ENCODE assay signal across 11 mouse cellular contexts in genomic region chr17:56715360-56715759, GRCm38 (mm10). TPM values are rescaled to one million over a fixed set of nuclear protein-coding genes. Genes with fewer than 3 reads are reported as not detected.
DNase-seq lines count a peak whose midpoint lies in the region; ATAC-seq and TF ChIP-seq lines count a peak whose summit lies in the region.
"Had no signal": no experiment of that assay in that cellular context is flagged by ENCODE, and none has a peak within 500 bp of the region (broad histone marks: within the 10 kb centered on the region; RNA-seq: fewer than 3 reads in every experiment).

No protein-coding gene starts in this region.

- H3K4me1 ChIP-seq in lung, embryonic 15.5 days = peaks cover 27% of the 10 kb centered on the region
- H3K4me1 ChIP-seq in lung, adult 2 months (ENCODE audit: control insufficient read depth, insufficient read depth, low read length) = peaks cover 2% of the 10 kb centered on the region; the same call in 1 of the 2 replicates
- H3K4me1 ChIP-seq in hindbrain, embryonic 14.5 days (replicated peaks; ENCODE audit: control insufficient read depth, insufficient read depth, low read length) = peaks cover 25% of the 10 kb centered on the region
- H3K4me1 ChIP-seq in neural tube, embryonic 12.5 days = peaks cover 28% of the 10 kb centered on the region

- no peak for ATAC-seq in lung, embryonic 15.5 days (ENCODE audit: borderline replicate concordance, extremely low read depth, low FRiP score, low TSS enrichment)
- no peak for ATAC-seq in hindbrain, embryonic 14.5 days (ENCODE audit: low FRiP score)
- no peak for ATAC-seq in neural tube, embryonic 12.5 days (ENCODE audit: low FRiP score, low read depth)

- no peak for TF ChIP-seq POLR2A in lung, adult 2 months (IDR thresholded peaks at IDR 0.05; ENCODE audit: borderline replicate concordance, extremely low read depth, low read depth, low read length)

- peak; percentile 51 for DNase-seq in cerebellum, adult 9-10 months
- no peak for DNase-seq in cerebellum, postnatal 36 days
- DNase-seq in lung, adult 2 months = no peak
- no peak for DNase-seq in hindbrain, embryonic 14.5 days (ENCODE audit: low spot score)
- DNase-seq in gastrocnemius, postnatal 10 days = no peak
- DNase-seq in layer of hippocampus, postnatal 14 days (ENCODE audit: low spot score in 2 of 2) = no peak
- DNase-seq: cerebellum, adult 2 months; kidney, postnatal 36 days; lung, adult 18-20 months had no signal

- WGBS in lung, embryonic 15.5 days = 52% methylated on average over 11 of the region's 11 CpGs
- WGBS in lung, adult 2 months = 66% methylated on average over 11 of the region's 11 CpGs
- 62% methylated on average over 11 of the region's 11 CpGs for WGBS in hindbrain, embryonic 14.5 days
- WGBS in neural tube, embryonic 12.5 days = 68% methylated on average over 11 of the region's 11 CpGs

- TF ChIP-seq CTCF in lung, adult 2 months (IDR thresholded peaks at IDR 0.05; ENCODE audit: insufficient read depth, low read length) = no peak

- H3K36me3 ChIP-seq in lung, embryonic 15.5 days = peaks cover 25% of the 10 kb centered on the region
- peaks cover 36% of the 10 kb centered on the region for H3K36me3 ChIP-seq in hindbrain, embryonic 14.5 days (replicated peaks; ENCODE audit: control insufficient read depth, insufficient read depth)
- peaks cover 30% of the 10 kb centered on the region for H3K36me3 ChIP-seq in neural tube, embryonic 12.5 days

- no peaks in the 10 kb centered on the region for H3K9me3 ChIP-seq in lung, embryonic 15.5 days
- no peaks in the 10 kb centered on the region for H3K9me3 ChIP-seq in hindbrain, embryonic 14.5 days (ENCODE audit: control insufficient read depth, low read length)
- no peaks in the 10 kb centered on the region for H3K9me3 ChIP-seq in neural tube, embryonic 12.5 days

- no peak overlapping the region for H3K27ac ChIP-seq in lung, embryonic 15.5 days
- no peak overlapping the region for H3K27ac ChIP-seq in hindbrain, embryonic 14.5 days
- no peak overlapping the region for H3K27ac ChIP-seq in neural tube, embryonic 12.5 days

- no peak overlapping the region for H3K4me3 ChIP-seq in lung, embryonic 15.5 days
- H3K4me3 ChIP-seq in lung, adult 2 months (replicated peaks; ENCODE audit: extremely low read depth, low read depth, low read length) = no peak overlapping the region
- H3K4me3 ChIP-seq in hindbrain, embryonic 14.5 days (replicated peaks; ENCODE audit: low read length) = peak overlapping the region; percentile 76; the same call in 1 of the 2 replicates
- no peak overlapping the region for H3K4me3 ChIP-seq in neural tube, embryonic 12.5 days

- no peak overlapping the region for H3K9ac ChIP-seq in lung, embryonic 15.5 days
- peak overlapping the region; percentile 67 for H3K9ac ChIP-seq in hindbrain, embryonic 14.5 days
- peak overlapping the region; percentile 62; the same call in 1 of the 2 replicates for H3K9ac ChIP-seq in neural tube, embryonic 12.5 days

- H3K27me3 ChIP-seq in lung, embryonic 15.5 days = no peaks in the 10 kb centered on the region
- no peaks in the 10 kb centered on the region for H3K27me3 ChIP-seq in hindbrain, embryonic 14.5 days (ENCODE audit: control insufficient read depth, insufficient read depth, low read length)
- H3K27me3 ChIP-seq in neural tube, embryonic 12.5 days (replicated peaks) = no peaks in the 10 kb centered on the region

- H3K4me2 ChIP-seq in lung, embryonic 15.5 days = peak overlapping the region; percentile 88; the same call in 1 of the 2 replicates
- peak overlapping the region; percentile 83 for H3K4me2 ChIP-seq in hindbrain, embryonic 14.5 days (replicated peaks)
- peak overlapping the region; percentile 84 for H3K4me2 ChIP-seq in neural tube, embryonic 12.5 days (replicated peaks)

RNA-seq across cellular contexts. Expression of gene Ndufa11, which starts 2.2 kb away (rescaled TPM):
- 465 and 491 TPM in 2 replicates for polyA plus RNA-seq in lung, embryonic 15.5 days (2015; fragmentation: Nextera tagmentation; extraction: Ambion mirVana)
- 348 and 393 TPM in 2 replicates for polyA plus RNA-seq in lung, adult 2 months (2012; rRNA removed)
- polyA plus RNA-seq in hindbrain, embryonic 14.5 days (2014; fragmentation: Nextera tagmentation; extraction: Ambion mirVana) = 577 and 678 TPM in 2 replicates
- polyA plus RNA-seq in neural tube, embryonic 12.5 days (2016; fragmentation: Nextera tagmentation; extraction: Ambion mirVana) = 404 and 428 TPM in 2 replicates
- total RNA-seq in gastrocnemius, postnatal 10 days (2021) = 100 to 1,000 TPM; 377 to 422 TPM
- 100 to 1,000 TPM; 220 to 270 TPM for total RNA-seq in layer of hippocampus, postnatal 14 days (2021)

RNA-seq across cellular contexts. Expression of gene Vmac, which starts 2.5 kb away (rescaled TPM):
- polyA plus RNA-seq in lung, embryonic 15.5 days (2015; fragmentation: Nextera tagmentation; extraction: Ambion mirVana) = 13.6 and 16.2 TPM in 2 replicates
- 31.9 and 32.4 TPM in 2 replicates for polyA plus RNA-seq in lung, adult 2 months (2012; rRNA removed)
- 15.9 and 22.9 TPM in 2 replicates for polyA plus RNA-seq in hindbrain, embryonic 14.5 days (2014; fragmentation: Nextera tagmentation; extraction: Ambion mirVana)
- 15.0 and 16.3 TPM in 2 replicates for polyA plus RNA-seq in neural tube, embryonic 12.5 days (2016; fragmentation: Nextera tagmentation; extraction: Ambion mirVana)
- 1 to 10 TPM; 6.6 to 7.0 TPM for total RNA-seq in gastrocnemius, postnatal 10 days (2021)
- 10 to 100 TPM; 10.4 to 12.5 TPM for total RNA-seq in layer of hippocampus, postnatal 14 days (2021)

RNA-seq across cellular contexts. Expression of gene Nrtn, which starts 42.0 kb away (rescaled TPM):
- 9.4 and 9.5 TPM in 2 replicates for polyA plus RNA-seq in lung, embryonic 15.5 days (2015; fragmentation: Nextera tagmentation; extraction: Ambion mirVana)
- polyA plus RNA-seq in lung, adult 2 months (2012; rRNA removed) = 17.3 and 23.2 TPM in 2 replicates
- polyA plus RNA-seq in hindbrain, embryonic 14.5 days (2014; fragmentation: Nextera tagmentation; extraction: Ambion mirVana) = 2.8 and 3.8 TPM in 2 replicates
- polyA plus RNA-seq in neural tube, embryonic 12.5 days (2016; fragmentation: Nextera tagmentation; extraction: Ambion mirVana) = 3.4 and 3.7 TPM in 2 replicates
- 1 to 10 TPM in 1 of 2 experiments, under 1 TPM in 1; 0.95 to 1.4 TPM for total RNA-seq in gastrocnemius, postnatal 10 days (2021)
- total RNA-seq in layer of hippocampus, postnatal 14 days (2021) = 1 to 10 TPM; 2.1 to 3.0 TPM

RNA-seq across cellular contexts. Expression of gene Ranbp3, which starts 42.3 kb away (rescaled TPM):
- 90.8 and 96.6 TPM in 2 replicates for polyA plus RNA-seq in lung, embryonic 15.5 days (2015; fragmentation: Nextera tagmentation; extraction: Ambion mirVana)
- polyA plus RNA-seq in lung, adult 2 months (2012; rRNA removed) = 69.0 and 74.2 TPM in 2 replicates
- 91.8 and 101 TPM in 2 replicates for polyA plus RNA-seq in hindbrain, embryonic 14.5 days (2014; fragmentation: Nextera tagmentation; extraction: Ambion mirVana)
- polyA plus RNA-seq in neural tube, embryonic 12.5 days (2016; fragmentation: Nextera tagmentation; extraction: Ambion mirVana) = 105 and 106 TPM in 2 replicates
- 10 to 100 TPM; 38.5 to 46.3 TPM for total RNA-seq in gastrocnemius, postnatal 10 days (2021)
- total RNA-seq in layer of hippocampus, postnatal 14 days (2021) = 10 to 100 TPM; 83.9 to 85.3 TPM

RNA-seq across cellular contexts. Expression of gene Dus3l, which starts 49.2 kb away (rescaled TPM):
- 42.6 and 46.5 TPM in 2 replicates for polyA plus RNA-seq in lung, embryonic 15.5 days (2015; fragmentation: Nextera tagmentation; extraction: Ambion mirVana)
- 81.7 and 84.5 TPM in 2 replicates for polyA plus RNA-seq in lung, adult 2 months (2012; rRNA removed)
- 76.9 and 81.9 TPM in 2 replicates for polyA plus RNA-seq in hindbrain, embryonic 14.5 days (2014; fragmentation: Nextera tagmentation; extraction: Ambion mirVana)
- 49.3 and 54.3 TPM in 2 replicates for polyA plus RNA-seq in neural tube, embryonic 12.5 days (2016; fragmentation: Nextera tagmentation; extraction: Ambion mirVana)
- 10 to 100 TPM; 17.3 to 21.1 TPM for total RNA-seq in gastrocnemius, postnatal 10 days (2021)
- 10 to 100 TPM; 60.9 to 66.3 TPM for total RNA-seq in layer of hippocampus, postnatal 14 days (2021)
